Mouse (Mus musculus) liver, embryonic 11.5 days (tissue): ENCODE measurements around the gene Aldh6a1. TPM values are rescaled to one million over a fixed set of nuclear protein-coding genes. Genes with fewer than 3 reads are reported as not detected.

Experiments used
- polyA plus RNA-seq: library from polyadenylated mRNA; unstranded; fragments of >200 nt; fragmentation: Nextera tagmentation; extraction: Ambion mirVana; gene quantifications from 2 replicates; pipeline ENCODE4 v1.2.1, GENCODE M21; 2014

Gene Aldh6a1
- polyA plus RNA-seq, 1 experiment from 2014 or later: 21.5 TPM

Other genes with a start within 250 kb of the Aldh6a1 start
- 12.6 and 13.4 TPM in 2 replicates for gene Elmsan1, start 232.1 kb downstream of the Aldh6a1 start, polyA plus RNA-seq
- 39.5 and 51.2 TPM in 2 replicates for gene Ptgr2, start 165.8 kb downstream of the Aldh6a1 start, polyA plus RNA-seq
- gene Zfp410, start 134.2 kb downstream of the Aldh6a1 start, polyA plus RNA-seq: 78.1 and 79.5 TPM in 2 replicates
- 43.6 and 51.7 TPM in 2 replicates for gene Coq6, start 89.3 kb downstream of the Aldh6a1 start, polyA plus RNA-seq
- 4.7 and 4.9 TPM in 2 replicates for gene Fam161b, start 89.2 kb downstream of the Aldh6a1 start, polyA plus RNA-seq
- gene Entpd5, start 42.0 kb downstream of the Aldh6a1 start, polyA plus RNA-seq: 14.0 and 14.1 TPM in 2 replicates
- 1.0 TPM in 2 replicates for gene Bbof1, start 41.9 kb downstream of the Aldh6a1 start, polyA plus RNA-seq
- gene Rnf113a2, start 33.8 kb downstream of the Aldh6a1 start, polyA plus RNA-seq: 20.9 and 25.6 TPM in 2 replicates
- gene Lin52, start 418 bp upstream of the Aldh6a1 start, polyA plus RNA-seq: 20.2 and 21.7 TPM in 2 replicates
- not detected in 2 replicates for gene Vsx2, start 118.8 kb upstream of the Aldh6a1 start, polyA plus RNA-seq
- 8.2 and 9.5 TPM in 2 replicates for gene Abcd4, start 166.4 kb upstream of the Aldh6a1 start, polyA plus RNA-seq
- not detected in 2 replicates for gene Vrtn, start 190.0 kb upstream of the Aldh6a1 start, polyA plus RNA-seq
- 0.08 and 0.12 TPM in 2 replicates for gene Syndig1l, start 247.8 kb upstream of the Aldh6a1 start, polyA plus RNA-seq